Mouse (Mus musculus) layer of hippocampus, postnatal 36 days (tissue): ENCODE measurements around the gene Tmed1. TPM values are rescaled to one million over a fixed set of nuclear protein-coding genes. Genes with fewer than 3 reads are reported as not detected.
"Not testable (repeated sequence)": the region's sequence is repeated elsewhere in the genome, so short reads cannot be mapped to it uniquely, and the experiment has no call there.

Experiments used
- DNase-seq, 2 experiments: peaks; one replicate each; pipeline ENCODE4 v3.0.0; 2022
- total RNA-seq, 2 experiments: library from RNA; stranded (reverse); gene quantifications; 2 replicates each; pipeline ENCODE4 v1.2.3; 2021

The Tmed1 gene
- total RNA-seq, 2 experiments from 2014 or later: 10.6 to 11.4 TPM

GRCm38 (mm10) chr9:21525937-21526633 is 16.0 kb upstream of the Tmed1 start, which contains the start of gene AB124611:
AB124611 (plus strand) TSS chr9:21526176.
- no peak for DNase-seq

- no peak for DNase-seq
Measured at GRCm38 (mm10) chr9:21525142-21525936, 15.3 kb upstream of the Tmed1 start.

GRCm38 (mm10) chr9:21518690-21519089 is 8.6 kb upstream of the Tmed1 start:
- DNase-seq: not testable (repeated sequence)

GRCm38 (mm10) chr9:21517947-21518495 is 8.0 kb upstream of the Tmed1 start:
- no peak for DNase-seq

GRCm38 (mm10) chr9:21513466-21513865 is 3.4 kb upstream of the Tmed1 start:
- DNase-seq: no peak

GRCm38 (mm10) chr9:21511052-21511451 is 1.0 kb upstream of the Tmed1 start:
- DNase-seq: no peak

- DNase-seq: no peak
Measured at GRCm38 (mm10) chr9:21510689-21511015, 600 bp upstream of the Tmed1 start.

- DNase-seq: no peak
Measured at GRCm38 (mm10) chr9:21508871-21509404, 1.1 kb downstream of the Tmed1 start.

- no peak for DNase-seq
Measured at GRCm38 (mm10) chr9:21507753-21508430, 2.2 kb downstream of the Tmed1 start.

- no peak for DNase-seq
Measured at GRCm38 (mm10) chr9:21505767-21506166, 4.3 kb downstream of the Tmed1 start.

- DNase-seq: no peak
Measured at GRCm38 (mm10) chr9:21503352-21503751, 6.7 kb downstream of the Tmed1 start.

- DNase-seq: no peak
Measured at GRCm38 (mm10) chr9:21498284-21498902, 11.7 kb downstream of the Tmed1 start.

GRCm38 (mm10) chr9:21497664-21498063 is 12.4 kb downstream of the Tmed1 start:
- no peak for DNase-seq

- DNase-seq: peak; percentile 52 to 57
Measured at GRCm38 (mm10) chr9:21497050-21497542, 13.0 kb downstream of the Tmed1 start.

GRCm38 (mm10) chr9:21496308-21497049 is 13.6 kb downstream of the Tmed1 start:
- DNase-seq: no peak

- no peak for DNase-seq
Measured at GRCm38 (mm10) chr9:21494726-21495125, 15.3 kb downstream of the Tmed1 start.

GRCm38 (mm10) chr9:21493907-21494306 is 16.1 kb downstream of the Tmed1 start:
- no peak for DNase-seq

- no peak for DNase-seq
Measured at GRCm38 (mm10) chr9:21490696-21491095, 19.4 kb downstream of the Tmed1 start.

GRCm38 (mm10) chr9:21488246-21488645 is 21.8 kb downstream of the Tmed1 start:
- DNase-seq: not testable (repeated sequence)

GRCm38 (mm10) chr9:21484065-21484464 is 26.0 kb downstream of the Tmed1 start:
- no peak for DNase-seq

- DNase-seq: no peak
Measured at GRCm38 (mm10) chr9:21477707-21478106, 32.3 kb downstream of the Tmed1 start.
